Mouse (Mus musculus): Measurements from ENCODE around the gene Abcb1b.

DNA sequence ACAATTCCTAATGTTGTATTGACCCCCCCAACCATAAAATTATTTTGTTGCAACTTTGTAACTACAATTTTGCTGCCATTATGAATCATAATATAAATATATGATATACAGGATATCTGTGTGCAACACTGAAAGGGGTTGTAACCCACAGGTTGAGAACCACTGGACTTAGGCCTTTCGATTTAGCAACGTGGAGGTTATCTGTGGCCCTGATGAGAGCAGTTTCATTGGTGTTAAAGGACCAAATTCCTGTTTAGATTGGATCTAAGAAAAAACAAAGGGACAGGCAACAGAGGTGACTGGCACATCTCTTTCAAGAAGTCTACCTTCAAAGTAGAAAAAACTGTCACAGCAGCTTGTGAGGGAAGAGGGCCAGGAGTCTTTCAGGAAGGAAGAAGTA, 87.9 kb downstream of the Abcb1b start:
- TF ChIP-seq CTCF (IDR thresholded peaks at IDR 0.05; ENCODE audit: borderline replicate concordance, extremely low read depth, insufficient read depth, insufficient read length) (no peak), POLR2A (IDR thresholded peaks at IDR 0.05; ENCODE audit: borderline replicate concordance, extremely low read depth, insufficient read depth, insufficient read length, poor library complexity, severe bottlenecking) (no peak)

Measured in brain, embryonic 14.5 days (tissue).